In the genomic region with DNA sequence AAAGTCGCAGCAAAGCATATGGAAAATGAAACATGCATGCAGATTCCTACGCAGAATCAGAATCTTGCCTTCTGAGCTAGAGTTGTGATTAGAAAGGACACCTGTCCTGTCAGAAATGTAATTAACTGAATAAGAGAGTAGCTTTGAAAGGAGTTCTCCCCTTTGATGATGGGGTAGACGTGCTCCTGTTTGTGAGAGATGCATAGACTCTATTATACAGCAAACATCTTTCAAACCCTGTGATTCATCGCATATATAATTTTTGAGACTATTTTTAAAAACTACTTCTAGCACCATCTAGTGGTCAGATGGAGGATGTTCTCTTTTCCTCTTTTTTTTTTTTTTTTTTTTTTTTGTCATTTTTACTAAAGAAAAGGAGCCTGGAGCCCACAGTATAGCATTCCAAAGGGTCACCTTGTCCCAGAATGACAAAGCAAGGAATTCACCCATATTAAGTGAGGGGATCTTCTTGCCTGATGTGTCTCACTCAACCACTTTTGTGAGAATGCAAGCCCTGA, we compare ENCODE assay signal across 8 mouse cellular contexts.
DNase-seq lines count a peak whose midpoint lies in the region; ATAC-seq lines count a peak whose summit lies in the region.

No protein-coding gene starts in this region.

- H3K4me1 ChIP-seq in kidney, embryonic 16.5 days (ENCODE audit: insufficient read depth, low read length): no peaks in the 10 kb centered on the region
- no peaks in the 10 kb centered on the region for H3K4me1 ChIP-seq in kidney, embryonic 14.5 days (ENCODE audit: control insufficient read depth, insufficient read depth, low read length)
- H3K4me1 ChIP-seq in embryonic facial prominence, embryonic 13.5 days: no peaks in the 10 kb centered on the region
- 0 out of 2 replicates have a peak, but pooled peaks cover 3% of the 10 kb centered on the region for H3K4me1 ChIP-seq in midbrain, embryonic 16.5 days (ENCODE audit: control insufficient read depth, insufficient read depth, low read length)

- no peaks in the 10 kb centered on the region for H3K36me3 ChIP-seq in kidney, embryonic 16.5 days (ENCODE audit: insufficient read depth, low read length)
- H3K36me3 ChIP-seq in kidney, embryonic 14.5 days (ENCODE audit: control insufficient read depth, insufficient read depth, low read length): peaks cover 6% of the 10 kb centered on the region; the same call in 1 of the 2 replicates
- H3K36me3 ChIP-seq in embryonic facial prominence, embryonic 13.5 days: 0 out of 2 replicates have a peak, but pooled peaks cover 9% of the 10 kb centered on the region
- no peaks in the 10 kb centered on the region for H3K36me3 ChIP-seq in midbrain, embryonic 16.5 days (ENCODE audit: control insufficient read depth, insufficient read depth, low read length)

- H3K4me2 ChIP-seq in kidney, embryonic 16.5 days (replicated peaks; ENCODE audit: low read depth, low read length): peak overlapping the region; percentile 20; the same call in 1 of the 2 replicates
- no peak overlapping the region for H3K4me2 ChIP-seq in kidney, embryonic 14.5 days (replicated peaks; ENCODE audit: low read depth, low read length)
- H3K4me2 ChIP-seq in embryonic facial prominence, embryonic 13.5 days: peak overlapping the region; percentile 34
- H3K4me2 ChIP-seq in midbrain, embryonic 16.5 days (ENCODE audit: low read length): peak overlapping the region; percentile 37; the same call in 1 of the 2 replicates

- H3K9me3 ChIP-seq in kidney, embryonic 16.5 days (ENCODE audit: low read length): no peaks in the 10 kb centered on the region
- H3K9me3 ChIP-seq in kidney, embryonic 14.5 days (ENCODE audit: control insufficient read depth, low read length): no peaks in the 10 kb centered on the region
- no peaks in the 10 kb centered on the region for H3K9me3 ChIP-seq in embryonic facial prominence, embryonic 13.5 days
- no peaks in the 10 kb centered on the region for H3K9me3 ChIP-seq in midbrain, embryonic 16.5 days (replicated peaks; ENCODE audit: control insufficient read depth, low read length, poor library complexity, severe bottlenecking)

- WGBS in kidney, embryonic 16.5 days: 39% methylated on average over 4 of the region's 4 CpGs
- 42% methylated on average over 4 of the region's 4 CpGs for WGBS in kidney, embryonic 14.5 days
- WGBS in embryonic facial prominence, embryonic 13.5 days: 33% methylated on average over 4 of the region's 4 CpGs
- 30% methylated on average over 4 of the region's 4 CpGs for WGBS in midbrain, embryonic 16.5 days

- DNase-seq in MN1 (ENCODE audit: low spot score): peak; percentile 36
- no peak for DNase-seq in adrenal gland, postnatal 14 days
- DNase-seq in adrenal gland, adult 18-20 months (ENCODE audit: low spot score in 2 of 2): no peak
- DNase-seq in yolk sac, embryonic 10.5 days (ENCODE audit: low spot score): no peak

- H3K4me3 ChIP-seq in kidney, embryonic 16.5 days (ENCODE audit: low read length): no peak overlapping the region; the same call in 1 of the 2 replicates
- no peak overlapping the region for H3K4me3 ChIP-seq in kidney, embryonic 14.5 days (ENCODE audit: low read length)
- no peak overlapping the region for H3K4me3 ChIP-seq in embryonic facial prominence, embryonic 13.5 days
- H3K4me3 ChIP-seq in midbrain, embryonic 16.5 days (ENCODE audit: low read depth, low read length): no peak overlapping the region

- H3K27ac ChIP-seq in kidney, embryonic 16.5 days (ENCODE audit: low read length): no peak overlapping the region
- no peak overlapping the region for H3K27ac ChIP-seq in kidney, embryonic 14.5 days (ENCODE audit: low read depth, low read length)
- H3K27ac ChIP-seq in embryonic facial prominence, embryonic 13.5 days: no peak overlapping the region
- peak overlapping the region; percentile 5; the same call in 1 of the 2 replicates for H3K27ac ChIP-seq in midbrain, embryonic 16.5 days (ENCODE audit: low read length)

- no peak overlapping the region for H3K9ac ChIP-seq in kidney, embryonic 16.5 days (replicated peaks; ENCODE audit: low read length)
- no peak overlapping the region for H3K9ac ChIP-seq in kidney, embryonic 14.5 days (ENCODE audit: low read depth, low read length)
- no peak overlapping the region for H3K9ac ChIP-seq in embryonic facial prominence, embryonic 13.5 days
- no peak overlapping the region for H3K9ac ChIP-seq in midbrain, embryonic 16.5 days (ENCODE audit: low read depth, low read length)

- no peaks in the 10 kb centered on the region for H3K27me3 ChIP-seq in kidney, embryonic 16.5 days (ENCODE audit: insufficient read depth, low read length)
- H3K27me3 ChIP-seq in kidney, embryonic 14.5 days (ENCODE audit: control insufficient read depth, insufficient read depth, low read length): no peaks in the 10 kb centered on the region
- no peaks in the 10 kb centered on the region for H3K27me3 ChIP-seq in embryonic facial prominence, embryonic 13.5 days
- no peaks in the 10 kb centered on the region for H3K27me3 ChIP-seq in midbrain, embryonic 16.5 days (ENCODE audit: control insufficient read depth, insufficient read depth, low read depth, low read length)

- ATAC-seq in kidney, embryonic 16.5 days (ENCODE audit: low FRiP score, low TSS enrichment): no peak
- ATAC-seq in kidney, embryonic 14.5 days (ENCODE audit: low FRiP score, low TSS enrichment): no peak
- no peak for ATAC-seq in embryonic facial prominence, embryonic 13.5 days (ENCODE audit: insufficient number of reproducible peaks, insufficient read depth, low FRiP score, low TSS enrichment, low read depth)
- peak; percentile 75 for ATAC-seq in midbrain, embryonic 16.5 days
